Mouse (Mus musculus): ENCODE results near the gene Fndc3b.

Gene Fndc3b

DNA sequence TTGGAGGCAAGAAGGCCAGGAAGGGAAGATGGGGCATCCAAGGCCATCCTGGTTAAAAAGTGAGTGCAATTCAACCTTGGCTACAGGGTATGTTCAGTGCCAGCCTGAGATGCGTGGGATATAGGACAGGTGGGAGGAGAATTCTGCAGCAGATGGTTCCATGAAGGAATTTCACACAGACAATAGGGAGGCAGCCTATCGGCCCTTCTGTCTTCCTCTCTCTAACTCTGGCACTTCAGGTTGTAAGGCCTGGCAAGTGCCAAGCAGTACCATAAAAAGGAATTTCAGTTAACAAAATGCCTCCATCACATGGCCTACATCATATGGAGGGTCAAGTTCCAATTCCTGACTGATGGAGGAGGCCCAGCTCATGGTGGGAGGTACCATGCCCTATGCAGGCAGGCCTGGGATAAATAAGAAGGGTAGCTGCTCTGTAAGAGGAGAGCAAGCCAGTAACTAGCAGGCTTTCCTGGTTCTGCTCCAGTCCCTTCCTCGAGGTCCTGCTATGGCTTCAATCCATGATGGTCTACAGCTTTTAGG, 155.6 kb downstream of the Fndc3b start:
- DNase-seq (ENCODE audit: low spot score in 2 of 2), result no peak

GRCm38 (mm10) chr3:27554325-27554724, 156.8 kb downstream of the Fndc3b start:
- no peak for DNase-seq (ENCODE audit: low spot score in 2 of 2)

DNA sequence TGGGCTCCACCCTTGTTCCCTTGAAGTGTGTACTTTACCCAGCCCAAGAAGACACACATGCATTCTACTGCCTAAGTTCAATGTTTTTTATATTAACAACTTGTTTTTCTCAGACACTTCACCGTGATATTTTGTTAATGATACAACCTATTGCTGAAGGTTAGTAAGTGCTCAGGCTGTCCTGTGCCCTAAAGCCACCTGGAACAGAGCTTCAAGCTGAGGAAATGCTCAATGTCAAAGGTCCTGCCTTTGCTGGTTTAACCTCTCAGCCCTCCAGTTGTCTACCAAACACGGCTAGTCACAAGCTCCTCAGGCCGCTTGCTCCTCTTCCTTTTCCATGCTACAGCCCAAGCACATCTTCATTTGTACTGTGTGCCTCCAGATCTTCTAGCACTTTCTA, 157.3 kb downstream of the Fndc3b start:
- no peak for DNase-seq (ENCODE audit: low spot score in 2 of 2)

DNA sequence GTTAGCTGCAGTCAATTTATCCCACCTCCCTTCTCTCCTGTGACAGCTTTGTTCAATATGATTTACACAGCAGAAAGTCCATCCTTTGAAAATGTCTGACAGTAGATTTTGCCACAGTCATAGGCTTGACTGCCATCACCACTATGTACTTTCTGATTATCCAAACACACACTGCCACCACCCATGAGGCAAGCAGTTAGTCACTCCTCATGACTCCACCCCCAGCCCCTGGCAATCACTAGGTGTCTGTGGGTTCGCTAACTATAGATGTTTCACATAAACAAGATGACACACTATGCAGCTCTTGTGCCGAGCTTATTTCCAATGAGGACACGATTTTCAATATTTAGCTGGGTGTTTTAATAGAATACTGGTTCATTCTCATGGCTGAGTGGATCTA, 160.1 kb downstream of the Fndc3b start:
- no peak for DNase-seq (ENCODE audit: low spot score in 2 of 2)

DNA sequence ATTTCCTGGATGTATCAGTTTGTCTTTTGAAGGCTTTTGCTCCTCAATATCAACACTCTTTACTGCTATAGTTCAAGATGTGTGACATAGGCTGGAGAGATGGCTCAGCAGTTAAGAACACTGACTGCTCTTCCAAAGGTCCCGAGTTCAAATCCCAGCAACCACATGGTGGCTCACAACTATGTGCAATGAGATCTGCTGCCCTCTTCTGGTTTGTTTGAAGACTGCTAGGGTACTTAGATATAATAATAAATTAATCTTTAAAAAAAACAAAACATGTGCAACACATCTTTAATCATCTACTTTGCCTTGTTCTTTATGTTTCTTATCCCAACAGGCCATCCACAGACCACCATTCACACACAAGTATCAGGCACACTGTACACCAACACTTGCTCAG, 160.7 kb downstream of the Fndc3b start:
- no peak for DNase-seq (ENCODE audit: low spot score in 2 of 2)

- no peak for DNase-seq (ENCODE audit: low spot score in 2 of 2)
Measured at GRCm38 (mm10) chr3:27545651-27546050, 165.5 kb downstream of the Fndc3b start.

GRCm38 (mm10) chr3:27544061-27544460, 167.0 kb downstream of the Fndc3b start:
- no peak for DNase-seq (ENCODE audit: low spot score in 2 of 2)

- no peak for DNase-seq (ENCODE audit: low spot score in 2 of 2)
Measured at GRCm38 (mm10) chr3:27541841-27542240, 169.3 kb downstream of the Fndc3b start.

DNA sequence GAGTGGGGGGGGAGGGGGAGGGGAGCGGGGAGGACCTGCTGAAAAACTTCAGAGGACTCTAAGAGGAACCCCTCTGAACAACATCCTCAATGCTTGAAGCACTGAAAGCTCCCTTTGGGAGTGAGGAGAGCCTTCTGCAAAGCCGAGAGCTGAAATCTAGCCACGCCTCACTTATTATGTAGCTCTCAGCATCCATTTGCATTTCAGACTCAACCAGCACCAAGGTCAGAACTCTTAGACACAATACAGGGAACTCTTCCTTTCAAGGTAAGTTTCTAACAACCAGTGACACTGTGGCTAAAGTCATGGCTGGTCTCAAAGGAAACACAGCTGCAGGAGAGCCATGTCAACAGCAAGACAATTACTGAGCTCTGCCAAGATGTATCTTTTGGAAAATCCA, 169.9 kb downstream of the Fndc3b start:
- DNase-seq (ENCODE audit: low spot score in 2 of 2), result no peak

- DNase-seq (ENCODE audit: low spot score in 2 of 2), result no peak
Measured at GRCm38 (mm10) chr3:27534208-27534607, 176.9 kb downstream of the Fndc3b start.

GRCm38 (mm10) chr3:27533721-27534120, 177.4 kb downstream of the Fndc3b start:
- DNase-seq (ENCODE audit: low spot score in 2 of 2), result no peak

- DNase-seq (ENCODE audit: low spot score in 2 of 2), result no peak
Measured at GRCm38 (mm10) chr3:27531993-27532392, 179.1 kb downstream of the Fndc3b start.

DNA sequence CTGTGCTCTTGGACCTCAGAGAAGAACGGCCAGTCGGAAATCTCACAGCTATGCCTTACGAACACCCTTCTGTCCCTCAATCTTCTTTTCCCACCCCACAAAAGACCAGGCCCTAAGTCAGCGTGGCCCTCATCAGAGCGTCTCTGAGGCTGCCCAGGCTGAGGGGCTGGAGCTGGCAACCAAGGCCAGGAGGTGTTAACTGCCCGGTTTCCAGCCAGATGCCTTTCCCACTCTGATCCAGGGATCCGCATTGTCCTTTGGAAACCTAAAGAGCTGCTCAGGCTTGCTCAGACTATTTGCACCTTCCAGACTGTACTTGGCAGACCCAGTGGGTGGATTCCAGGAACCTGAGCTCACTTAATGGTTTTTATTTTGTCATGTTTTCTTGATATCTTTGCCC, 180.7 kb downstream of the Fndc3b start:
- no peak for DNase-seq (ENCODE audit: low spot score in 2 of 2)

DNA sequence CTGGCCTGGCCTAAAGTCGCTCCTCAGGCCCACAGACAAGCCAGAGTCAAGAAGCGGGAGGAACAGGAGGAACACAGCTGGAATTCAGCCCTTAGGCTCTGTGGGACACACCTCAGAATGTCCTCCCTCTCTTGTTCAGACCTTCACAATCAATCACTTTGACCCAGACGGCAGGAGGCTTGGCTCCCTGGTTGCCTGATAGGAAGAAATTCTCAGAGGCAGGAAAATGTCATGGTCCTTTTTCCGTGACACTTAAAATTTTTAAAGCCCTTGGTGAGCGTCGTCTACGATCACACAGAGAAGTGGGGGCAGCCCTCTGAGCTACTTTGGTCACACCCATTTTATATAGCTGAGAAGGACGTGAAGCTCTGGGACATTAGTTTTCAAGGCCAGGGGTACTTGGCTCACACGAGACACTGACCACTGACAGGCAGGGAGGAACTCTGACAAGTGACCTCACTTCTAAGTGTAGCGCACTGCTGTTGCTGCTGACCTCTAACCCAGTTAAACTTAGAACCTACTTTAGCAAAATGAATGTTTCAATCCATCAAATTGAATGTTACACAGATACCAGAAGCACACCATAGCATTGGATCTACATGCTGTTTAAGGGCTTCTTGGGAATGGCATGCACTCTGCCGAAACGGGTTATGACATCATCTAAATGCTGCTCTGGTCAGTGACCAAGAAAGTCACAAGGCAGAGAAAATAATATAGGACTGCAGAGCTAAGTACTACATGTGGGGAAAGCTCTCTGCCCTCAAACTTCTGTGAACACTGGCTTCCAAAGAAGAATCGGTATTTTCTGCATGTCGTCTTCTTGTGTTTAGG, 181.7 kb downstream of the Fndc3b start:
- no peak for DNase-seq (ENCODE audit: low spot score in 2 of 2)

DNA sequence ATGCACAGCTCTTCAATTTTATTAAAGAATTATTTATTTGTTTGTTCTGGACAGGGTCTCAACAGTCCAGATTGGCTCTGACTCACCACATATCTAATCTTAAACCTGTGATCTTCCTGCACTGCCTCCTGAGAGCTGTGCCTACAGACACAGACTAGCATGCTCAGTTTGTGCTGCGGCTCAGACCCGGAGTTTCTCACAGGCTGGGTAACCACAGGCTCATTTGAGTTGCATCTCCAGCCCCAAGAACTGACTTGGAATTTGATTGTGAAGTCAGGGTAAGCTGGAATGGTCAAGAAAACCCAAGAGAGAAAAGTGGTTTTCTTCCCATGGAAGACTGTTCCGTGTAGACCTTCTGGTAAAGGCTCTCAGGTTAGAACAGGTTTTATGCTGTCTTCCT, 184.1 kb downstream of the Fndc3b start:
- no peak for DNase-seq (ENCODE audit: low spot score in 2 of 2)

- DNase-seq (ENCODE audit: low spot score in 2 of 2), result no peak
Measured at GRCm38 (mm10) chr3:27523176-27523936, 187.8 kb downstream of the Fndc3b start.

DNA sequence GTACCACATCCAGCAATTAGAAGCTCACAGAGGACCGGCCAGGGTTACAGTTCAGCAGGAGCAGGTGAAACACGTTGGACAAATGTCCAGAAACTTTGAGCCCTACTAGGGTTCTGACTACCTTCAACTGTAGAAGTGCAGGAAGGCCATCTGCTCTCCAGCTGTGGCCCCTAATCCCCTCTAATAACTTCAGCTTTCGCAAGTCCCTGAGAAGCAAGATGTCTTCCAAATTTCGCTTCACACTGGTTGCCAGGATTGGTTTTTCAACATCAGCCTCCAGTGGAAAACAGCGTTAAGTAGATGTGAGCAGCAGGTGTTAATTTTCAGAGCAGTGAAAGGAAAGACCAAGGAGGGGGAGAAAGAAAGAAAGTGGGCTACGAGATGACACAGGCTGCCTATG, 190.7 kb downstream of the Fndc3b start:
- DNase-seq (ENCODE audit: low spot score in 2 of 2), result peak in 1 of 2 experiments; percentile 44

DNA sequence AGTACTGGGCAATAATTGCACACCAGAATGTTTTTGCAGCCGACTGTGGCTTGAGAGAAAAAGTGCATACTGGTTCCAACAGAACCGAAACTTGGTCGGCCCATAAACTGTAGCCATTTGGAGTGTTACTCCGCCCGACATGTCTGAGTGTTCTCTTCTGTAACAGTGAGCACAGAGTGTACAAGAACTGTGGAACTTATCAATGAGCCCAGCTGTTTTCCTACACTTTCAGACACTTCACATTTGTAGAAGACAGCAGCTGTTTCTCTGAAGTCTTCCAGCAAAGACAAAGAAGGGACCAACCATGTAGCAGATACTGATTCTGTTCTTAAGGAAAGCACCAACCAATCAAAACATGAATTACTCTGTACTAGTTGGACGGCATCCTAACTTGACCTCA, 191.6 kb downstream of the Fndc3b start:
- DNase-seq (ENCODE audit: low spot score in 2 of 2), result peak in 1 of 2 experiments; percentile 20

GRCm38 (mm10) chr3:27518935-27519334, 192.2 kb downstream of the Fndc3b start:
- DNase-seq (ENCODE audit: low spot score in 2 of 2), result no peak

- DNase-seq (ENCODE audit: low spot score in 2 of 2), result no peak
Measured at GRCm38 (mm10) chr3:27516536-27516935, 194.6 kb downstream of the Fndc3b start.

- no peak for DNase-seq (ENCODE audit: low spot score in 2 of 2)
Measured at GRCm38 (mm10) chr3:27511765-27512164, 199.3 kb downstream of the Fndc3b start.

DNA sequence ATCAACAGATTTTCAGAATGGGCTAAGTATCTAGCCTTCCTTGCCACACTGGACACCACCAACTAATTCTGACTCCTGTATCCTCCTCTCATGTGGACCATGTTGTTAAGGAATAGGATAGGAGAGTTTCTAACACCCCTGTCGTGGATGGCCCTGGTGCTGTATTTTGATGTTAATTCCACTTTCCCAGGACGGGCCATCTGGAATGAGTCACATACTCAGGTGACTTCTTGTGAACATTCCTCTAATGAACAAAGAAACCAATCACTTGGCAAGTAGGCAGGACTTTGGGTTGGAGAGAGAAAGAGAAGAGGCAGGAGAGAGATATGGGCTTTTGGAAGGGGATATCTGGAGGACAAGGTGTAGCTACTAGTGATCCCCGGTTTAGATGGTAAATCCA, 204.2 kb downstream of the Fndc3b start:
- DNase-seq (ENCODE audit: low spot score in 2 of 2), result no peak

- no peak for DNase-seq (ENCODE audit: low spot score in 2 of 2)
Measured at GRCm38 (mm10) chr3:27505582-27505981, 205.5 kb downstream of the Fndc3b start.

Measured in urinary bladder, adult 18-20 months (tissue).